Mouse (Mus musculus): ENCODE results near the gene Lmna. TPM values are rescaled to one million over a fixed set of nuclear protein-coding genes. Genes with fewer than 3 reads are reported as not detected.
A peak's percentile ranks its signal among the peaks of the same experiment; 100 is the strongest.

Gene Lmna
- polyA plus RNA-seq, 1 experiment = 353 TPM

GRCm38 (mm10) chr3:88436395-88437201, 73.2 kb downstream of the Lmna start:
- Histone ChIP-seq H3K4me1 (ENCODE audit: control insufficient read depth, insufficient read depth, insufficient read length, low read length) (peaks cover 9% of the 10 kb centered on the region; the same call in 1 of the 2 replicates), H3K27me3 (ENCODE audit: control insufficient read depth, insufficient read depth, low read length) (no peaks in the 10 kb centered on the region), H3K27ac (ENCODE audit: insufficient read depth, low read depth, low read length) (no peak overlapping the region), H3K36me3 (ENCODE audit: control insufficient read depth, insufficient read depth, low read length) (peaks cover 66% of the 10 kb centered on the region), H3K4me3 (ENCODE audit: low read depth, low read length) (peak overlapping the region; percentile 29; the same call in 1 of the 2 replicates)
- TF ChIP-seq POLR2A (IDR thresholded peaks at IDR 0.05; ENCODE audit: low read depth, low read length) = no peak
- TF ChIP-seq CTCF (IDR thresholded peaks at IDR 0.05; ENCODE audit: extremely low read depth, insufficient read length, insufficient replicate concordance, low read depth, low read length) = no peak
- WGBS = 71% methylated on average over 29 of the region's 29 CpGs

GRCm38 (mm10) chr3:88435515-88435914, 74.2 kb downstream of the Lmna start:
- Histone ChIP-seq H3K27ac (ENCODE audit: insufficient read depth, low read depth, low read length) (no peak overlapping the region), H3K4me3 (ENCODE audit: low read depth, low read length) (no peak overlapping the region), H3K36me3 (ENCODE audit: control insufficient read depth, insufficient read depth, low read length) (peaks cover 60% of the 10 kb centered on the region), H3K27me3 (ENCODE audit: control insufficient read depth, insufficient read depth, low read length) (no peaks in the 10 kb centered on the region), H3K4me1 (ENCODE audit: control insufficient read depth, insufficient read depth, insufficient read length, low read length) (peaks cover 2% of the 10 kb centered on the region; the same call in 1 of the 2 replicates)
- TF ChIP-seq POLR2A (IDR thresholded peaks at IDR 0.05; ENCODE audit: low read depth, low read length) (no peak), CTCF (IDR thresholded peaks at IDR 0.05; ENCODE audit: extremely low read depth, insufficient read length, insufficient replicate concordance, low read depth, low read length) (no peak)
- 79% methylated on average over 10 of the region's 10 CpGs for WGBS

Other genes with a start within 250 kb of the Lmna start
- gene Gm38392, start 222.7 kb downstream of the Lmna start, polyA plus RNA-seq (2012; rRNA removed) = not detected in 2 replicates
- 0.76 and 0.99 TPM in 2 replicates for gene Tsacc, start 213.0 kb downstream of the Lmna start, polyA plus RNA-seq (2012; rRNA removed)
- 46.0 and 73.9 TPM in 2 replicates for gene Cct3, start 212.8 kb downstream of the Lmna start, polyA plus RNA-seq (2012; rRNA removed)
- gene Glmp, start 184.9 kb downstream of the Lmna start, polyA plus RNA-seq (2012; rRNA removed) = 82.0 and 181 TPM in 2 replicates
- gene Tmem79, start 173.8 kb downstream of the Lmna start, polyA plus RNA-seq (2012; rRNA removed) = 32.5 and 47.1 TPM in 2 replicates
- gene Smg5, start 173.7 kb downstream of the Lmna start, polyA plus RNA-seq (2012; rRNA removed) = 33.9 and 42.4 TPM in 2 replicates
- gene Paqr6, start 145.4 kb downstream of the Lmna start, polyA plus RNA-seq (2012; rRNA removed) = 1.5 and 1.7 TPM in 2 replicates
- gene Bglap3, start 137.2 kb downstream of the Lmna start, polyA plus RNA-seq (2012; rRNA removed) = 2.2 and 6.7 TPM in 2 replicates
- 0.70 TPM in 1 of 2 replicates, not detected in the other for gene Bglap2, start 131.3 kb downstream of the Lmna start, polyA plus RNA-seq (2012; rRNA removed)
- 1.6 TPM in 1 of 2 replicates, not detected in the other for gene Bglap, start 125.5 kb downstream of the Lmna start, polyA plus RNA-seq (2012; rRNA removed)
- gene Pmf1, start 99.6 kb downstream of the Lmna start, polyA plus RNA-seq (2012; rRNA removed) = 52.3 and 108 TPM in 2 replicates
- 19.7 and 44.8 TPM in 2 replicates for gene Slc25a44, start 84.8 kb downstream of the Lmna start, polyA plus RNA-seq (2012; rRNA removed)
- 137 and 321 TPM in 2 replicates for gene Sema4a, start 48.8 kb downstream of the Lmna start, polyA plus RNA-seq (2012; rRNA removed)
- 0.41 and 0.60 TPM in 2 replicates for gene Mex3a, start 22.4 kb upstream of the Lmna start, polyA plus RNA-seq (2012; rRNA removed)
- gene Rab25, start 38.3 kb upstream of the Lmna start, polyA plus RNA-seq (2012; rRNA removed) = 132 and 184 TPM in 2 replicates
- 99.8 and 167 TPM in 2 replicates for gene Lamtor2, start 43.1 kb upstream of the Lmna start, polyA plus RNA-seq (2012; rRNA removed)
- gene Ubqln4, start 43.8 kb upstream of the Lmna start, polyA plus RNA-seq (2012; rRNA removed) = 26.0 and 35.4 TPM in 2 replicates
- gene Ssr2, start 65.9 kb upstream of the Lmna start, polyA plus RNA-seq (2012; rRNA removed) = 130 and 182 TPM in 2 replicates
- gene Arhgef2, start 96.0 kb upstream of the Lmna start, polyA plus RNA-seq (2012; rRNA removed) = 49.5 and 110 TPM in 2 replicates
- gene Rxfp4, start 143.2 kb upstream of the Lmna start, polyA plus RNA-seq (2012; rRNA removed) = not detected in 2 replicates
- gene Khdc4, start 175.8 kb upstream of the Lmna start, polyA plus RNA-seq (2012; rRNA removed) = 20.2 and 23.2 TPM in 2 replicates
- gene Rit1, start 206.9 kb upstream of the Lmna start, polyA plus RNA-seq (2012; rRNA removed) = 13.2 and 21.5 TPM in 2 replicates

Data from small intestine, adult 2 months (tissue).